ENCODE assay signal across 8 mouse cellular contexts in the genomic region with DNA sequence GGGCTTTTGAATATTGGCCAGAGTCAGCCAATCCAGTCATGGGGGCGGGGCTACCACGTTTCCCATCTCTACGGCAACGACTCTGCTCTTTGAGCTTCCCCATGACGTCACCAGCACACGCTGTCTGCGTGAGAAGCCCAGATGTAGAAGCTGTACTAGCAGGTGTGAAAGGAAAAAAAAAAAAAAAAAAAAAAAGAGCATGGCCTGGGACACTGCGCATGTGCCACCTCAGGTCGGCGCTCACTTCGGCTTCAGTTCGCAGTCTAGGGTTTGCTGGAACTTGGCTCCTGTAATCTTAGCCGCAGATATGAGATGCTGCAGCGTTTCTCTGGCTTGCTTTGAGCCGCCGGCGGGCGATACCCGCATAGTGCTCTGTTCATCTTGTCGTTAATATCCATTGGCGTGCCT.
DNase-seq lines count a peak whose midpoint lies in the region; ATAC-seq and TF ChIP-seq lines count a peak whose summit lies in the region.

No protein-coding gene starts in this region.

- DNase-seq in layer of hippocampus, adult 9-11 months = peak; percentile 83
- DNase-seq in layer of hippocampus, postnatal 14 days (ENCODE audit: low spot score in 2 of 2) = no peak
- DNase-seq in forebrain, embryonic 14.5 days (ENCODE audit: low spot score) = peak; percentile 94
- DNase-seq in kidney, adult 9 months = peak; percentile 40
- DNase-seq in lung, postnatal 0 days (ENCODE audit: low spot score) = peak; percentile 85
- peak; percentile 26 to 48 for DNase-seq in right cerebral cortex, adult 2 months (ENCODE audit: low spot score in 2 of 2)
- DNase-seq in ovary, postnatal 10 days (ENCODE audit: low spot score) = no peak

- no peaks in the 10 kb centered on the region for H3K27me3 ChIP-seq in forebrain, embryonic 14.5 days (replicated peaks; ENCODE audit: control insufficient read depth, insufficient read depth, low read length)
- H3K27me3 ChIP-seq in lung, postnatal 0 days (replicated peaks; ENCODE audit: insufficient read depth, low read length) = no peaks in the 10 kb centered on the region

- peak overlapping the region; percentile 45 for H3K4me2 ChIP-seq in forebrain, embryonic 14.5 days (ENCODE audit: low read length)
- peak overlapping the region; percentile 14; the same call in 1 of the 2 replicates for H3K4me2 ChIP-seq in lung, postnatal 0 days (replicated peaks; ENCODE audit: low read depth, low read length)

- H3K9ac ChIP-seq in forebrain, embryonic 14.5 days (ENCODE audit: low read length) = peak overlapping the region; percentile 6
- H3K9ac ChIP-seq in lung, postnatal 0 days (replicated peaks; ENCODE audit: low read depth) = no peak overlapping the region

- H3K4me3 ChIP-seq in brown adipose tissue, adult 24 weeks (ENCODE audit: insufficient read depth, low read depth, low read length) = 0 out of 2 replicates have a peak overlapping the region, but pooled peaks have one; percentile 1
- peak overlapping the region; percentile 25 for H3K4me3 ChIP-seq in forebrain, embryonic 14.5 days (ENCODE audit: low read depth, low read length)
- no peak overlapping the region for H3K4me3 ChIP-seq in lung, postnatal 0 days (ENCODE audit: low read depth, low read length)

- H3K9me3 ChIP-seq in forebrain, embryonic 14.5 days (replicated peaks; ENCODE audit: control insufficient read depth, low read length) = no peaks in the 10 kb centered on the region
- no peaks in the 10 kb centered on the region for H3K9me3 ChIP-seq in lung, postnatal 0 days (ENCODE audit: low read length)

- no peaks in the 10 kb centered on the region for H3K4me1 ChIP-seq in brown adipose tissue, adult 24 weeks (ENCODE audit: control insufficient read depth, insufficient read depth, insufficient read length, low read length)
- H3K4me1 ChIP-seq in forebrain, embryonic 14.5 days (ENCODE audit: control insufficient read depth, insufficient read depth, low read length) = peaks cover 4% of the 10 kb centered on the region
- H3K4me1 ChIP-seq in lung, postnatal 0 days (ENCODE audit: insufficient read depth, low read depth, low read length) = peaks cover 6% of the 10 kb centered on the region; the same call in 1 of the 2 replicates

- TF ChIP-seq EP300 in lung, postnatal 0 days (IDR thresholded peaks at IDR 0.05) = no peak

- under 1% methylated on average over 21 of the region's 21 CpGs for WGBS in forebrain, embryonic 14.5 days
- WGBS in lung, postnatal 0 days = 2% methylated on average over 21 of the region's 21 CpGs

- peak; percentile 91 for ATAC-seq in forebrain, embryonic 14.5 days
- peak; percentile 53 for ATAC-seq in lung, postnatal 0 days

- no peak overlapping the region for H3K27ac ChIP-seq in brown adipose tissue, adult 24 weeks (replicated peaks; ENCODE audit: low read depth, low read length)
- H3K27ac ChIP-seq in forebrain, embryonic 14.5 days (ENCODE audit: low read depth, low read length) = no peak overlapping the region
- no peak overlapping the region for H3K27ac ChIP-seq in lung, postnatal 0 days (ENCODE audit: low read length)

- TF ChIP-seq CTCF in lung, postnatal 0 days (IDR thresholded peaks at IDR 0.05) = peak; percentile 22

- no peaks in the 10 kb centered on the region for H3K36me3 ChIP-seq in forebrain, embryonic 14.5 days (ENCODE audit: control insufficient read depth, insufficient read depth, low read length)
- H3K36me3 ChIP-seq in lung, postnatal 0 days (ENCODE audit: insufficient read depth, low read length) = no peaks in the 10 kb centered on the region

Comparison
In these comparisons a context has a peak if more than half of its experiments do, and no peak if none do; other contexts are left out.
1. DNase-seq: peak in layer of hippocampus, adult 9-11 months (single experiment), forebrain, embryonic 14.5 days (single experiment), kidney, adult 9 months (single experiment), lung, postnatal 0 days (single experiment) and right cerebral cortex, adult 2 months (2 of 2); none in layer of hippocampus, postnatal 14 days (0 of 2) and ovary, postnatal 10 days (single experiment).